Mouse (Mus musculus) heart, embryonic 14.5 days (tissue): ENCODE measurements around the gene Lcn11. TPM values are rescaled to one million over a fixed set of nuclear protein-coding genes. Genes with fewer than 3 reads are reported as not detected.

ENCODE experiments used
- ATAC-seq: fragments of 200-750 bp; cut with Nextera tagmentation; 2 replicates; pipeline ENCODE4 v1.8.0; 2017; ENCODE audit warnings: low read depth, moderate TSS enrichment; ENCODE audit not compliant: insufficient number of reproducible peaks, insufficient read depth, low FRiP score
- H3K27ac ChIP-seq, 2 experiments: fragments of 200-500 bp in 1 of 2; fragments of 300-500 bp in 1 of 2; sonication (generic) in 1 of 2; replicated peaks in 1 of 2; 2 replicates each; pipeline ENCODE4 v1.5.1; 2012 to 2014; ENCODE audit warnings: low read depth in 2 of 2, low read length in 2 of 2, control low read depth in 1 of 2, mild to moderate bottlenecking in 1 of 2, mixed read lengths in 1 of 2; ENCODE audit not compliant: control insufficient read depth in 1 of 2, insufficient read depth in 1 of 2
- H3K27me3 ChIP-seq: fragments of 300-500 bp; sonication (generic); 2 replicates; pipeline ENCODE4 v1.6.1; 2014; ENCODE audit warnings: mild to moderate bottlenecking, low read length, control low read depth; ENCODE audit not compliant: control insufficient read depth, insufficient read depth
- H3K36me3 ChIP-seq: fragments of 300-500 bp; sonication (generic); 2 replicates; pipeline ENCODE4 v1.6.1; 2014; ENCODE audit warnings: mild to moderate bottlenecking, control low read depth, low read length, mixed read lengths; ENCODE audit not compliant: control insufficient read depth, insufficient read depth
- H3K4me1 ChIP-seq, 2 experiments: fragments of 200-500 bp in 1 of 2; fragments of 300-500 bp in 1 of 2; sonication (generic) in 1 of 2; 2 replicates each; pipeline ENCODE4 v1.6.1; 2012 to 2014; ENCODE audit warnings: low read length in 2 of 2, control low read depth in 1 of 2, mixed read lengths in 1 of 2; ENCODE audit not compliant: control insufficient read depth in 2 of 2, insufficient read depth in 2 of 2
- H3K4me2 ChIP-seq: fragments of 300-500 bp; sonication (generic); 2 replicates; pipeline ENCODE4 v1.6.1; 2014; ENCODE audit warnings: mild to moderate bottlenecking, low read length
- H3K4me3 ChIP-seq, 2 experiments: fragments of 200-500 bp in 1 of 2; fragments of 300-500 bp in 1 of 2; sonication (generic) in 1 of 2; 2 replicates each; pipeline ENCODE4 v1.5.1; 2012 to 2014; ENCODE audit warnings: low read length in 2 of 2, mild to moderate bottlenecking in 2 of 2, control low read depth in 1 of 2, low read depth in 1 of 2, moderate library complexity in 1 of 2; ENCODE audit not compliant: control insufficient read depth in 1 of 2, insufficient read depth in 1 of 2
- H3K9ac ChIP-seq: fragments of 300-500 bp; sonication (generic); 2 replicates; pipeline ENCODE4 v1.6.1; 2014; ENCODE audit warnings: mild to moderate bottlenecking, low read length
- H3K9me3 ChIP-seq: fragments of 300-500 bp; sonication (generic); 2 replicates; pipeline ENCODE4 v1.6.1; 2016; ENCODE audit warnings: low read length, control low read depth; ENCODE audit not compliant: control insufficient read depth
- WGBS: fragments of 180-500 bp; shearing (Covaris S2); extraction: QIAGEN DNeasy Blood & Tissue Kit; methylation state at CpG from one replicate; pipeline ENCODE4 v1.1.7; 2014; 5-methylcytosine and 5-hydroxymethylcytosine counted together
- polyA plus RNA-seq: library from polyadenylated mRNA; unstranded; fragments of >200 nt; fragmentation: Nextera tagmentation; extraction: Ambion mirVana; gene quantifications from 2 replicates; pipeline ENCODE4 v1.2.1, GENCODE M21; 2014

Gene Lcn11
- polyA plus RNA-seq, 1 experiment from 2014 or later = not detected

DNA sequence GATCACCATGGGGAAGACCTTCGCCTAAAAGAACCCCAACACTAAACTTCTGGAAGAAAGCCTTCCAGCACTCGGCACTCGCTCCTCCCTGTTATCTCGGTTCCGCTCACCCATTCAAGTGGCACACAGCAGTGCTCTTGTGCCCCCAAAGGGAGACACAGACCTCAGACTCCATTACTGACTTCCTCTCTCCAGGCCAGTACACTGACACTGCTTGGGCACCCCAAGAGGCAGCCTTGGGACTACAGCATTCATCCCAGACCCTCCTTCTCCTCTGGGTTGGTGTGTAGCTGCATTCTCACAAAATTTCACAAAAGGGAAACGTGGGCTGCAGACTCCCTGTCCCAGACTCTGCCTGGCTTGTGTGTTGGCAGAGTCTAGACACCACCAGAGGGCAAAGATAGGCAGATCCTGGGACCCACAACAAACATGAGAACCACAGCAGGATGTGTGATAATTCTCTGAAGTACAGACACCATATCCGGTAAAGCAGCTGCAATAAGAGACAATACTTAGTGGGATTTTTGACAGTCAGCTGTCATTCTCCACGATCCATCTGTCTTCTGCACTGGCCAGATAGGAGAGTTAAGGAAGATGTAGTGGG lies 51.6 kb downstream of the Lcn11 start:
- Histone ChIP-seq H3K9me3 (no peaks in the 10 kb centered on the region), H3K9ac (no peak overlapping the region), H3K27me3 (no peaks in the 10 kb centered on the region), H3K4me3 (no peak overlapping the region), H3K27ac (no peak overlapping the region), H3K4me2 (no peak overlapping the region), H3K4me1 (no peaks in the 10 kb centered on the region), H3K36me3 (no peaks in the 10 kb centered on the region)
- no peak for ATAC-seq
- 62% methylated on average over 8 of the region's 8 CpGs for WGBS

Other genes starting within 250 kb of the Lcn11 start
- 19.1 and 19.8 TPM in 2 replicates for gene Traf2, start 230.1 kb upstream of the Lcn11 start, polyA plus RNA-seq
- gene Edf1, start 219.2 kb upstream of the Lcn11 start, polyA plus RNA-seq = 279 and 319 TPM in 2 replicates
- gene Mamdc4, start 202.2 kb upstream of the Lcn11 start, polyA plus RNA-seq = 1.4 and 1.9 TPM in 2 replicates
- 240 and 250 TPM in 2 replicates for gene Phpt1, start 201.8 kb upstream of the Lcn11 start, polyA plus RNA-seq
- gene Ajm1, start 195.3 kb upstream of the Lcn11 start, polyA plus RNA-seq = not detected in 2 replicates
- gene Rabl6, start 168.5 kb upstream of the Lcn11 start, polyA plus RNA-seq = 41.9 and 42.1 TPM in 2 replicates
- gene Ccdc183, start 159.3 kb upstream of the Lcn11 start, polyA plus RNA-seq = 0.07 and 0.27 TPM in 2 replicates
- 22.8 and 28.2 TPM in 2 replicates for gene Tmem141, start 155.0 kb upstream of the Lcn11 start, polyA plus RNA-seq
- gene Fcna, start 149.0 kb upstream of the Lcn11 start, polyA plus RNA-seq = 1.8 and 3.2 TPM in 2 replicates
- not detected in 2 replicates for gene Lcn8, start 123.9 kb upstream of the Lcn11 start, polyA plus RNA-seq
- gene Lcn5, start 119.1 kb upstream of the Lcn11 start, polyA plus RNA-seq = not detected in 2 replicates
- gene Lcn6, start 100.2 kb upstream of the Lcn11 start, polyA plus RNA-seq = not detected in 2 replicates
- not detected in 2 replicates for gene Lcn10, start 94.3 kb upstream of the Lcn11 start, polyA plus RNA-seq
- gene Obp2a, start 77.0 kb upstream of the Lcn11 start, polyA plus RNA-seq = not detected in 2 replicates
- 36.7 and 44.1 TPM in 2 replicates for gene Bmyc, start 70.3 kb upstream of the Lcn11 start, polyA plus RNA-seq
- gene Obp2b, start 40.0 kb upstream of the Lcn11 start, polyA plus RNA-seq = not detected in 2 replicates
- gene Lcn3, start 11.4 kb upstream of the Lcn11 start, polyA plus RNA-seq = not detected in 2 replicates
- gene Gm13539, start 5.2 kb downstream of the Lcn11 start, polyA plus RNA-seq = not detected in 2 replicates
- gene Glt6d1, start 38.8 kb downstream of the Lcn11 start, polyA plus RNA-seq = not detected in 2 replicates
- not detected in 2 replicates for gene Lcn9, start 46.1 kb downstream of the Lcn11 start, polyA plus RNA-seq
- gene Sohlh1, start 70.2 kb downstream of the Lcn11 start, polyA plus RNA-seq = not detected in 2 replicates
- 0.23 TPM in 1 of 2 replicates, not detected in the other for gene Kcnt1, start 86.7 kb downstream of the Lcn11 start, polyA plus RNA-seq
- gene Camsap1, start 206.3 kb downstream of the Lcn11 start, polyA plus RNA-seq = 15.5 and 18.6 TPM in 2 replicates
- gene Ubac1, start 244.7 kb downstream of the Lcn11 start, polyA plus RNA-seq = 113 and 114 TPM in 2 replicates